Mouse (Mus musculus) E14TG2a.4 (cell line): Measurements from ENCODE around the gene Rec114.
A peak's percentile ranks its signal among the peaks of the same experiment; 100 is the strongest.

Source experiments
- H3K27me3 ChIP-seq: 2 replicates; pipeline ENCODE4 v1.6.1; 2014; ENCODE audit warnings: low read length, control low read depth; ENCODE audit not compliant: insufficient read depth
- H3K36me3 ChIP-seq: 2 replicates; pipeline ENCODE4 v1.6.1; 2014; ENCODE audit warnings: low read length, control low read depth; ENCODE audit not compliant: insufficient read depth
- H3K4me1 ChIP-seq: replicated peaks from 2 replicates; pipeline ENCODE4 v1.6.1; 2014; ENCODE audit warnings: low read depth, low read length, control low read depth
- H3K4me3 ChIP-seq: replicated peaks from 2 replicates; pipeline ENCODE4 v1.5.1; 2014; ENCODE audit warnings: mild to moderate bottlenecking, low read length
- H3K9me3 ChIP-seq: 2 replicates; pipeline ENCODE4 v1.6.1; 2014; ENCODE audit warnings: low read length, control low read depth
- CTCF ChIP-seq: conservative IDR thresholded peaks from 2 replicates; pipeline ENCODE4 v1.5.1; 2014; ENCODE audit warnings: low read length
- NANOG ChIP-seq: IDR thresholded peaks from 2 replicates; pipeline ENCODE4 v1.6.1; 2014; ENCODE audit warnings: borderline replicate concordance, low read length, mixed read lengths
- POU5F1 ChIP-seq: IDR thresholded peaks from 2 replicates; pipeline ENCODE4 v1.6.1; 2014; ENCODE audit warnings: low read length, borderline replicate concordance

The Rec114 gene

GRCm38 (mm10) chr9:58762086-58762485, 18.3 kb upstream of the Rec114 start:
- Histone ChIP-seq H3K9me3 (no peaks in the 10 kb centered on the region), H3K27me3 (peaks cover 9% of the 10 kb centered on the region; the same call in 1 of the 2 replicates)

GRCm38 (mm10) chr9:58758754-58759153, 15.0 kb upstream of the Rec114 start:
- no peak for TF ChIP-seq POU5F1
- no peak for TF ChIP-seq NANOG
- no peak for TF ChIP-seq CTCF

More at GRCm38 (mm10) chr9:58762086-58762485, 18.3 kb upstream of the Rec114 start:
- Histone ChIP-seq H3K36me3 (no peaks in the 10 kb centered on the region), H3K4me1 (peaks cover 74% of the 10 kb centered on the region), H3K4me3 (no peak overlapping the region)
- no peak for TF ChIP-seq NANOG
- TF ChIP-seq CTCF: no peak

GRCm38 (mm10) chr9:58756371-58757132, 12.8 kb upstream of the Rec114 start:
- H3K4me3 ChIP-seq: no peak overlapping the region
- no peaks in the 10 kb centered on the region for H3K36me3 ChIP-seq
- H3K4me1 ChIP-seq: peaks cover 44% of the 10 kb centered on the region
- TF ChIP-seq CTCF (0 out of 2 replicates have a peak, but pooled peaks have one; percentile 2), POU5F1 (no peak), NANOG (no peak)
- 0 out of 2 replicates have a peak, but pooled peaks cover 2% of the 10 kb centered on the region for H3K27me3 ChIP-seq
- H3K9me3 ChIP-seq: peaks cover 12% of the 10 kb centered on the region

More at GRCm38 (mm10) chr9:58758754-58759153, 15.0 kb upstream of the Rec114 start:
- no peaks in the 10 kb centered on the region for H3K36me3 ChIP-seq
- H3K4me1 ChIP-seq: peaks cover 64% of the 10 kb centered on the region
- H3K4me3 ChIP-seq: no peak overlapping the region
- no peaks in the 10 kb centered on the region for H3K9me3 ChIP-seq
- 0 out of 2 replicates have a peak, but pooled peaks cover 2% of the 10 kb centered on the region for H3K27me3 ChIP-seq

- H3K9me3 ChIP-seq: peaks cover 13% of the 10 kb centered on the region
- TF ChIP-seq POU5F1 (no peak), NANOG (no peak), CTCF (no peak)
- no peaks in the 10 kb centered on the region for H3K36me3 ChIP-seq
- H3K27me3 ChIP-seq: no peaks in the 10 kb centered on the region
- peaks cover 50% of the 10 kb centered on the region for H3K4me1 ChIP-seq
- H3K4me3 ChIP-seq: no peak overlapping the region
These were observed 9.8 kb upstream of the Rec114 start for GRCm38 (mm10) chr9:58753606-58754005.

GRCm38 (mm10) chr9:58748142-58748541, 4.4 kb upstream of the Rec114 start:
- TF ChIP-seq CTCF (no peak), POU5F1 (no peak), NANOG (no peak)
- Histone ChIP-seq H3K9me3 (peaks cover 13% of the 10 kb centered on the region), H3K4me1 (peaks cover 68% of the 10 kb centered on the region), H3K4me3 (no peak overlapping the region), H3K36me3 (no peaks in the 10 kb centered on the region), H3K27me3 (no peaks in the 10 kb centered on the region)

- H3K4me3 ChIP-seq: no peak overlapping the region
- H3K4me1 ChIP-seq: peaks cover 72% of the 10 kb centered on the region
- H3K9me3 ChIP-seq: peaks cover 8% of the 10 kb centered on the region
- H3K27me3 ChIP-seq: no peaks in the 10 kb centered on the region
- TF ChIP-seq POU5F1 (no peak), CTCF (no peak), NANOG (no peak)
- no peaks in the 10 kb centered on the region for H3K36me3 ChIP-seq
These were observed 3.6 kb upstream of the Rec114 start for GRCm38 (mm10) chr9:58747328-58747755.

- Histone ChIP-seq H3K36me3 (no peaks in the 10 kb centered on the region), H3K9me3 (no peaks in the 10 kb centered on the region), H3K27me3 (peaks cover 8% of the 10 kb centered on the region; the same call in 1 of the 2 replicates), H3K4me3 (no peak overlapping the region), H3K4me1 (peaks cover 62% of the 10 kb centered on the region)
- no peak for TF ChIP-seq CTCF
- TF ChIP-seq NANOG: no peak
- TF ChIP-seq POU5F1: no peak
These were observed 1.1 kb downstream of the Rec114 start for GRCm38 (mm10) chr9:58742692-58743091.

- Histone ChIP-seq H3K36me3 (no peaks in the 10 kb centered on the region), H3K9me3 (no peaks in the 10 kb centered on the region), H3K4me1 (peaks cover 50% of the 10 kb centered on the region), H3K27me3 (peaks cover 8% of the 10 kb centered on the region; the same call in 1 of the 2 replicates), H3K4me3 (peak overlapping the region; percentile 62)
- TF ChIP-seq NANOG (no peak), CTCF (no peak), POU5F1 (no peak)
These were observed 2.4 kb downstream of the Rec114 start for GRCm38 (mm10) chr9:58741369-58741768.

- Histone ChIP-seq H3K27me3 (peaks cover 8% of the 10 kb centered on the region; the same call in 1 of the 2 replicates), H3K9me3 (no peaks in the 10 kb centered on the region), H3K36me3 (no peaks in the 10 kb centered on the region), H3K4me1 (peaks cover 37% of the 10 kb centered on the region), H3K4me3 (no peak overlapping the region)
- TF ChIP-seq NANOG (no peak), POU5F1 (no peak), CTCF (no peak)
These were observed 4.0 kb downstream of the Rec114 start for GRCm38 (mm10) chr9:58739791-58740190.
